In genomic region chr9:31212500-31213008, GRCm38 (mm10) we compare ENCODE assay signal across 8 mouse cellular contexts. TPM values are rescaled to one million over a fixed set of nuclear protein-coding genes. Genes with fewer than 3 reads are reported as not detected.
DNase-seq lines count a peak whose midpoint lies in the region; ATAC-seq and TF ChIP-seq lines count a peak whose summit lies in the region.

No protein-coding gene starts in this region.

- H3K9ac ChIP-seq in heart, postnatal 0 days (replicated peaks; ENCODE audit: low read depth, low read length): peak overlapping the region; percentile 65
- peak overlapping the region; percentile 59 for H3K9ac ChIP-seq in liver, embryonic 11.5 days (ENCODE audit: low read depth, low read length)
- H3K9ac ChIP-seq in stomach, embryonic 15.5 days: peak overlapping the region; percentile 29; the same call in 1 of the 2 replicates

- H3K27ac ChIP-seq in thymus, adult 2 months (ENCODE audit: control insufficient read depth, insufficient read depth, low read length): no peak overlapping the region
- H3K27ac ChIP-seq in heart, postnatal 0 days (ENCODE audit: low read depth): peak overlapping the region; percentile 73
- H3K27ac ChIP-seq in liver, embryonic 11.5 days (ENCODE audit: low read depth, low read length): peak overlapping the region; percentile 79
- peak overlapping the region; percentile 86 for H3K27ac ChIP-seq in stomach, embryonic 15.5 days

- intact Hi-C loops in left cerebral cortex, postnatal 4 days (cut with DNase I): no loop called here

- peak overlapping the region; percentile 86 for H3K4me2 ChIP-seq in heart, postnatal 0 days (ENCODE audit: low read depth, low read length)
- peak overlapping the region; percentile 95 for H3K4me2 ChIP-seq in liver, embryonic 11.5 days
- peak overlapping the region; percentile 90 for H3K4me2 ChIP-seq in stomach, embryonic 15.5 days

- H3K4me1 ChIP-seq in thymus, adult 2 months (replicated peaks; ENCODE audit: control insufficient read depth, insufficient read depth, low read length): peaks cover 9% of the 10 kb centered on the region
- H3K4me1 ChIP-seq in heart, postnatal 0 days (ENCODE audit: control insufficient read depth, insufficient read depth): peaks cover 7% of the 10 kb centered on the region
- H3K4me1 ChIP-seq in liver, embryonic 11.5 days (replicated peaks; ENCODE audit: control insufficient read depth, insufficient read depth, low read length): peaks cover 24% of the 10 kb centered on the region
- H3K4me1 ChIP-seq in stomach, embryonic 15.5 days: 0 out of 2 replicates have a peak, but pooled peaks cover 8% of the 10 kb centered on the region

- peak overlapping the region; percentile 57 for H3K4me3 ChIP-seq in thymus, adult 2 months (ENCODE audit: control insufficient read depth, insufficient read depth, low read length)
- H3K4me3 ChIP-seq in heart, postnatal 0 days (ENCODE audit: low read depth, low read length): peak overlapping the region; percentile 88
- H3K4me3 ChIP-seq in liver, embryonic 11.5 days (ENCODE audit: low read depth, low read length): peak overlapping the region; percentile 99
- peak overlapping the region; percentile 95 for H3K4me3 ChIP-seq in stomach, embryonic 15.5 days (replicated peaks)

- H3K9me3 ChIP-seq in heart, postnatal 0 days (replicated peaks; ENCODE audit: control insufficient read depth, low read length): no peaks in the 10 kb centered on the region
- no peaks in the 10 kb centered on the region for H3K9me3 ChIP-seq in liver, embryonic 11.5 days (ENCODE audit: control insufficient read depth, low read length)
- no peaks in the 10 kb centered on the region for H3K9me3 ChIP-seq in stomach, embryonic 15.5 days

- peak; percentile 12 for DNase-seq in gastrocnemius, postnatal 10 days
- no peak for DNase-seq in gastrocnemius, postnatal 25 days
- peak; percentile 7 for DNase-seq in thymus, adult 2 months
- DNase-seq in thymus, postnatal 0 days (ENCODE audit: low spot score): no peak
- no peak for DNase-seq in heart, postnatal 0 days (ENCODE audit: low spot score)
- DNase-seq in liver, embryonic 11.5 days (ENCODE audit: low spot score): no peak
- no peak for DNase-seq in left cerebral cortex, postnatal 4 days

- peaks cover 5% of the 10 kb centered on the region for H3K27me3 ChIP-seq in thymus, adult 2 months (ENCODE audit: control insufficient read depth, insufficient read depth, low read length)
- no peaks in the 10 kb centered on the region for H3K27me3 ChIP-seq in heart, postnatal 0 days (ENCODE audit: control insufficient read depth, insufficient read depth, low read length)
- H3K27me3 ChIP-seq in liver, embryonic 11.5 days (replicated peaks; ENCODE audit: control insufficient read depth, insufficient read depth, low read length): no peaks in the 10 kb centered on the region
- no peaks in the 10 kb centered on the region for H3K27me3 ChIP-seq in stomach, embryonic 15.5 days (replicated peaks)

- ATAC-seq in heart, postnatal 0 days (ENCODE audit: insufficient read depth, low read depth): no peak
- no peak for ATAC-seq in liver, embryonic 11.5 days (replicated peaks; ENCODE audit: low FRiP score)
- no peak for ATAC-seq in stomach, embryonic 15.5 days (ENCODE audit: insufficient read depth, low FRiP score, low read depth)

- WGBS in thymus, adult 2 months: 64% methylated on average over 12 of the region's 12 CpGs
- WGBS in heart, postnatal 0 days: 50% methylated on average over 12 of the region's 12 CpGs
- 39% methylated on average over 12 of the region's 12 CpGs for WGBS in liver, embryonic 11.5 days
- WGBS in stomach, embryonic 15.5 days: 31% methylated on average over 12 of the region's 12 CpGs

- no peak for TF ChIP-seq POLR2A in thymus, adult 2 months (IDR thresholded peaks at IDR 0.05; ENCODE audit: control insufficient read depth, extremely low read depth, insufficient read depth, low read length, poor library complexity)

- TF ChIP-seq EP300 in heart, postnatal 0 days (IDR thresholded peaks at IDR 0.05; ENCODE audit: low read depth): no peak

- no peak for TF ChIP-seq CTCF in thymus, adult 2 months (IDR thresholded peaks at IDR 0.05; ENCODE audit: borderline replicate concordance, control insufficient read depth, extremely low read depth, insufficient read depth, low read length, poor library complexity)
- no peak for TF ChIP-seq CTCF in heart, postnatal 0 days (IDR thresholded peaks at IDR 0.05; ENCODE audit: low read depth)

- H3K36me3 ChIP-seq in thymus, adult 2 months (ENCODE audit: control insufficient read depth, insufficient read depth, low read length): no peaks in the 10 kb centered on the region
- H3K36me3 ChIP-seq in heart, postnatal 0 days (replicated peaks; ENCODE audit: control insufficient read depth, insufficient read depth, low read length): no peaks in the 10 kb centered on the region
- H3K36me3 ChIP-seq in liver, embryonic 11.5 days (ENCODE audit: control insufficient read depth, insufficient read depth, low read length): no peaks in the 10 kb centered on the region
- H3K36me3 ChIP-seq in stomach, embryonic 15.5 days: no peaks in the 10 kb centered on the region

RNA-seq across cellular contexts. Expression of gene Aplp2, which starts 0.9 kb away (rescaled TPM):
- total RNA-seq in gastrocnemius, postnatal 10 days (2021): 100 to 1,000 TPM; 137 to 148 TPM
- 100 to 1,000 TPM; 105 to 124 TPM for total RNA-seq in gastrocnemius, postnatal 25 days (2021)
- polyA plus RNA-seq in thymus, adult 2 months (2012; rRNA removed): 163 and 188 TPM in 2 replicates
- polyA plus RNA-seq in thymus, postnatal 0 days (2015; fragmentation: Nextera tagmentation; extraction: Ambion mirVana): 166 and 168 TPM in 2 replicates
- total RNA-seq in heart, postnatal 0 days (2014; rRNA removed; ENCODE audit: low replicate concordance): 305 and 331 TPM in 2 replicates
- 301 and 312 TPM in 2 replicates for polyA plus RNA-seq in heart, postnatal 0 days (2015; fragmentation: Nextera tagmentation; extraction: Ambion mirVana)
- polyA plus RNA-seq in liver, embryonic 11.5 days (2014; fragmentation: Nextera tagmentation; extraction: Ambion mirVana): 256 and 297 TPM in 2 replicates
- polyA plus RNA-seq in stomach, embryonic 15.5 days (2015; fragmentation: Nextera tagmentation; extraction: Ambion mirVana): 279 and 284 TPM in 2 replicates
- 100 to 1,000 TPM; 305 to 324 TPM for total RNA-seq in left cerebral cortex, postnatal 4 days (2021)

Comparison
In these comparisons a context has a peak if more than half of its experiments do, and no peak if none do; other contexts are left out.
1. DNase-seq: peak in gastrocnemius, postnatal 10 days (single experiment) and thymus, adult 2 months (single experiment); none in gastrocnemius, postnatal 25 days (single experiment), thymus, postnatal 0 days (single experiment), heart, postnatal 0 days (single experiment), liver, embryonic 11.5 days (single experiment) and left cerebral cortex, postnatal 4 days (single experiment).
2. Peak in every context shown above with its lines, with median percentiles within 50 percentile points of each other: H3K4me3 ChIP-seq, H3K4me2 ChIP-seq and H3K9ac ChIP-seq.